Mouse (Mus musculus): ENCODE measurements around the gene Sh2b3. TPM values are rescaled to one million over a fixed set of nuclear protein-coding genes. Genes with fewer than 3 reads are reported as not detected.

The Sh2b3 gene
- 13.3 and 14.7 TPM in 2 replicates for polyA plus RNA-seq (2015; fragmentation: Nextera tagmentation; extraction: Ambion mirVana)

DNA sequence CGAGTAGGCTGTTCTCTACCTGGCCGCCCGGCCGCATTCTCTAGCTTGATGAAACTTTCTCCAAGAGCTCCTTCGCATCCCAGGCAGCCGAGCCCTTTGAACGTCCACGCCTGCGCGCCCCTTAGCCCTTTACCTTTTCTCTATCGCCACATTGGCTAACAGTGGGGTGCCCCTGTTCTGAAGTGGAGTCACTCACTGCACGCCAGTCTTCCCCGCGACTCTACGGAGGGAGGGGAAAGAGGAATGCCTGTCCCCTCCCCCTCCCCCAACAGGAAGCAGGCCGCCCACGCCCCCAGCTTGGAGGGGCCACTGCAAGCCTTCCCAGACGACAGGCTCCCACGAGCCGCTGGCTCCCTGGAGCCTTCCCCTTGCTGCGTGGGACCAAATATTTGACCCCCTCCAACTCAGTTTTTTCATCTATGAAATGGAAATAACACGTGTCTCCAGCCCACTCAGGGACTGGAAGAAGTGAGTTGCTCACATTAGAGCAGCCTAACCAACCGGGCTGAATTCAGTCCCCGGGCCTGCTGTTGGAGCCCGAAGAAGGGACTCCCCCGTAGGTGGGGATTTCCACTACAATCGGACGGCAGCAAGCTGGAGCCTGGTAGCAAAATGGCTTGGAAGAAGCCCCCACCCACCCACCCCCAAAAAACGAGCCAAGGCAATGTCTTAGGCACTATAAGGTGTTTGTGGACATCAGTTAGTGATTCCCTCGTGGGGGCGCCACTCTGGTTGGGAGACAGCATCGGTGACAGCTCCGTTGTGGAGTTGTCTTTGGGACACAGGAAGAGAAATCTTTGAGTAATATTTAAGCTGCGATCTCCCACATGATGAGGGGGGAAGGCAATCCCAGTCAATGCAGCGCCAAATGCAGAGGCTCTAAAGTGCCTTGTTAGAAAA, at the start of gene Sh2b3:
Gene Sh2b3 (minus strand): TSS at position 206 of the 900 bp plus-strand sequence.
- ATAC-seq (ENCODE audit: extremely low read depth, insufficient number of reproducible peaks, low FRiP score, low TSS enrichment), result no peak
- peak within 1 kb of the TSS; percentile 90 for H3K4me3 ChIP-seq
- H3K4me1 ChIP-seq, result peaks cover 63% of the 10 kb centered on the region
- H3K9ac ChIP-seq, result peak within 1 kb of the TSS; percentile 93
- H3K27ac ChIP-seq (replicated peaks), result peak within 1 kb of the TSS; percentile 91
- no peaks in the 10 kb centered on the region for H3K27me3 ChIP-seq (replicated peaks)
- no peaks in the 10 kb centered on the region for H3K36me3 ChIP-seq
- H3K9me3 ChIP-seq, result no peaks in the 10 kb centered on the region
- WGBS, result under 1% methylated on average over 35 of the region's 35 CpGs
- H3K4me2 ChIP-seq, result peak within 1 kb of the TSS; percentile 98

- H3K4me1 ChIP-seq, result peaks cover 4% of the 10 kb centered on the region
- ATAC-seq (ENCODE audit: extremely low read depth, insufficient number of reproducible peaks, low FRiP score, low TSS enrichment), result no peak
- no peaks in the 10 kb centered on the region for H3K9me3 ChIP-seq
- peaks cover 11% of the 10 kb centered on the region; the same call in 1 of the 2 replicates for H3K36me3 ChIP-seq
- no peak overlapping the region for H3K4me3 ChIP-seq
- H3K9ac ChIP-seq, result no peak overlapping the region
- no peak overlapping the region for H3K27ac ChIP-seq (replicated peaks)
- no peaks in the 10 kb centered on the region for H3K27me3 ChIP-seq (replicated peaks)
- H3K4me2 ChIP-seq, result no peak overlapping the region
- 77% methylated on average over 8 of the region's 8 CpGs for WGBS
Measured at GRCm38 (mm10) chr5:121883356-121883755, 45.9 kb upstream of the Sh2b3 start.

- Histone ChIP-seq H3K4me2 (no peak overlapping the region), H3K4me3 (no peak overlapping the region), H3K36me3 (peaks cover 9% of the 10 kb centered on the region), H3K27me3 (replicated peaks) (no peaks in the 10 kb centered on the region), H3K9ac (no peak overlapping the region), H3K9me3 (no peaks in the 10 kb centered on the region), H3K27ac (replicated peaks) (no peak overlapping the region), H3K4me1 (peaks cover 4% of the 10 kb centered on the region)
- no peak for ATAC-seq (ENCODE audit: extremely low read depth, insufficient number of reproducible peaks, low FRiP score, low TSS enrichment)
- 49% methylated on average over 6 of the region's 6 CpGs for WGBS
Measured at GRCm38 (mm10) chr5:121879211-121879610, 41.8 kb upstream of the Sh2b3 start.

GRCm38 (mm10) chr5:121878703-121879102, 41.3 kb upstream of the Sh2b3 start:
- Histone ChIP-seq H3K9me3 (no peaks in the 10 kb centered on the region), H3K27ac (replicated peaks) (no peak overlapping the region), H3K27me3 (replicated peaks) (no peaks in the 10 kb centered on the region), H3K4me3 (no peak overlapping the region), H3K36me3 (peaks cover 10% of the 10 kb centered on the region), H3K4me2 (no peak overlapping the region), H3K4me1 (peaks cover 4% of the 10 kb centered on the region), H3K9ac (no peak overlapping the region)
- WGBS, result 82% methylated on average over 17 of the region's 17 CpGs
- no peak for ATAC-seq (ENCODE audit: extremely low read depth, insufficient number of reproducible peaks, low FRiP score, low TSS enrichment)

DNA sequence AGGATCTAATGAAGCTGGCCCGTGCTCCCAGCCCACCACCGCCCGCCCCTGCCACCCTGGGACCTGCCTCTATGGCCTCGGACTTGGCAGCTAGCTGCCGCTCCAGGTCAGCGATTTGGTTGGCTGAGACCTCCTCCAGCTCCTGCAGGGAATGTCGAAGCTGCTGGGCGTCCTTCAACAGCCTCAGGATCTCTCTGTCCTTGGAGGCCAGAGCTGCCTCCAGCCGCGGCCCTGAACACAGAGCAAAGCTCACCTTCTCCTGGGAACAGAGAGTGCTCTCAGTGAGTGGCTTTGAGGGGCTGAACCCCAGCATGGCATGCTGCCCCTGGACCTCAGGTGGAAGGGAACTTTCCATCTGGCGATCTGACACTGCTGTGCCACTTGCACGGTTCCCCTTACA, 39.5 kb upstream of the Sh2b3 start:
- H3K27ac ChIP-seq (replicated peaks), result no peak overlapping the region
- no peak overlapping the region for H3K9ac ChIP-seq
- ATAC-seq (ENCODE audit: extremely low read depth, insufficient number of reproducible peaks, low FRiP score, low TSS enrichment), result no peak
- no peaks in the 10 kb centered on the region for H3K9me3 ChIP-seq
- no peaks in the 10 kb centered on the region for H3K4me1 ChIP-seq
- H3K4me3 ChIP-seq, result no peak overlapping the region
- no peaks in the 10 kb centered on the region for H3K27me3 ChIP-seq (replicated peaks)
- H3K36me3 ChIP-seq, result peaks cover 12% of the 10 kb centered on the region
- no peak overlapping the region for H3K4me2 ChIP-seq
- WGBS, result 72% methylated on average over 12 of the region's 12 CpGs

GRCm38 (mm10) chr5:121875041-121875440, 37.6 kb upstream of the Sh2b3 start:
- WGBS, result 86% methylated on average over 12 of the region's 12 CpGs
- Histone ChIP-seq H3K36me3 (peaks cover 12% of the 10 kb centered on the region), H3K27me3 (replicated peaks) (no peaks in the 10 kb centered on the region), H3K4me2 (no peak overlapping the region), H3K4me3 (no peak overlapping the region), H3K4me1 (no peaks in the 10 kb centered on the region), H3K27ac (replicated peaks) (no peak overlapping the region), H3K9ac (no peak overlapping the region), H3K9me3 (no peaks in the 10 kb centered on the region)
- ATAC-seq (ENCODE audit: extremely low read depth, insufficient number of reproducible peaks, low FRiP score, low TSS enrichment), result no peak

- Histone ChIP-seq H3K27me3 (replicated peaks) (no peaks in the 10 kb centered on the region), H3K36me3 (peaks cover 20% of the 10 kb centered on the region), H3K27ac (replicated peaks) (no peak overlapping the region), H3K9ac (no peak overlapping the region), H3K4me2 (no peak overlapping the region), H3K4me3 (no peak overlapping the region), H3K4me1 (no peaks in the 10 kb centered on the region), H3K9me3 (no peaks in the 10 kb centered on the region)
- WGBS, result 7% methylated on average over 4 of the region's 4 CpGs
- no peak for ATAC-seq (ENCODE audit: extremely low read depth, insufficient number of reproducible peaks, low FRiP score, low TSS enrichment)
Measured at GRCm38 (mm10) chr5:121872158-121872557, 34.7 kb upstream of the Sh2b3 start.

DNA sequence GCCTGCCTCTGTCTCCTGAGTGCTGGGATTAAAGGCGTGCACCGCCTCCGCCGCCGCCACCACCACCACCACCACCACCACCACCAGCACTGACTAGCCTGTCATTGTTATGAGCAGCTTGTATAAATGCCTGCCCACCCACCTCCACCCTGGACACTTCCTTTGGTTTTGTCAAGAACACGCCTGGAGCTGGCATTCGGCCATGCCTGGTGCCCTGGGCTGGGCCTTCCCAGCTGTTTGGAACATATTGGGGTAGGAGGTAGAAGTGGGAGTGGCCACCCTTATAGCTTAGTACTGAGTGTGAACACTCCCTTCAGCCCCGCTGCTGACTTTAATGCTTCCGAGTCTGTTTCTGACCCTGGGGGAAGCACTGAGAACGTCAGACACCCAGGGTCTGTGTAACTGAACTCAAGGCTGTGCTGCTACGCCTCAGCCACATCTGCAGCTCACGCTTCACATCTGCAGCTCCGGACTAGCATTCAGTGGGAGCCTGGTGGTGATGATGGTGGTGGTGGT, 34.1 kb upstream of the Sh2b3 start:
- WGBS, result 81% methylated on average over 13 of the region's 13 CpGs
- H3K4me3 ChIP-seq, result no peak overlapping the region
- no peak for ATAC-seq (ENCODE audit: extremely low read depth, insufficient number of reproducible peaks, low FRiP score, low TSS enrichment)
- no peak overlapping the region for H3K4me2 ChIP-seq
- no peak overlapping the region for H3K9ac ChIP-seq
- no peaks in the 10 kb centered on the region for H3K9me3 ChIP-seq
- no peak overlapping the region for H3K27ac ChIP-seq (replicated peaks)
- H3K36me3 ChIP-seq, result peaks cover 17% of the 10 kb centered on the region
- H3K4me1 ChIP-seq, result no peaks in the 10 kb centered on the region
- no peaks in the 10 kb centered on the region for H3K27me3 ChIP-seq (replicated peaks)

DNA sequence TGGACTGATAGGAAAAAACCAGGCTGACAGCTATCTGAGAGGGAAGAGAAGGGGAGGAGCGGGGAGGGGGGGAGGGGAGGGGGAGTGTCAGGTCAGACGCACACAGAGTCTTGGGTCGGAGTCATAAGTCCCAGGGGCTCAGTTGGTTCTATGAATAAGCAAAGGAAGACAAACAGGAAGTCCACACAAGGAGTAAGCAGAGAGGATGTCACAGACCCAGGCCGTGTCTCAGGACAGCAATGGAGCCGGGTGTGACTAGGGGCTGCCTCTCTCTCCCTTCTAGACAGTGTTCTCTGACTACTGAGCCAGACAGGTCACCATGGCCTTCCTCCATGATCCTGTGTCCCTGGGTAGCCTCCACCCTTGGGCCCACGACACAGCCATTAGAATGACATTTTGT, 33.4 kb upstream of the Sh2b3 start:
- no peak overlapping the region for H3K4me2 ChIP-seq
- no peaks in the 10 kb centered on the region for H3K4me1 ChIP-seq
- H3K4me3 ChIP-seq, result no peak overlapping the region
- WGBS, result 53% methylated on average over 6 of the region's 6 CpGs
- ATAC-seq (ENCODE audit: extremely low read depth, insufficient number of reproducible peaks, low FRiP score, low TSS enrichment), result no peak
- H3K27me3 ChIP-seq (replicated peaks), result no peaks in the 10 kb centered on the region
- no peak overlapping the region for H3K27ac ChIP-seq (replicated peaks)
- H3K36me3 ChIP-seq, result peaks cover 11% of the 10 kb centered on the region
- no peaks in the 10 kb centered on the region for H3K9me3 ChIP-seq
- H3K9ac ChIP-seq, result no peak overlapping the region

- Histone ChIP-seq H3K4me2 (no peak overlapping the region), H3K9me3 (no peaks in the 10 kb centered on the region), H3K27me3 (replicated peaks) (no peaks in the 10 kb centered on the region), H3K4me3 (no peak overlapping the region), H3K36me3 (peaks cover 8% of the 10 kb centered on the region; the same call in 1 of the 2 replicates), H3K9ac (no peak overlapping the region), H3K4me1 (peaks cover 6% of the 10 kb centered on the region), H3K27ac (replicated peaks) (no peak overlapping the region)
- WGBS, result 66% methylated on average over 5 of the region's 5 CpGs
- no peak for ATAC-seq (ENCODE audit: extremely low read depth, insufficient number of reproducible peaks, low FRiP score, low TSS enrichment)
Measured at GRCm38 (mm10) chr5:121867963-121868362, 30.5 kb upstream of the Sh2b3 start.

GRCm38 (mm10) chr5:121864330-121864729, 26.9 kb upstream of the Sh2b3 start:
- Histone ChIP-seq H3K9ac (no peak overlapping the region), H3K36me3 (peaks cover 18% of the 10 kb centered on the region), H3K4me3 (no peak overlapping the region), H3K4me1 (peaks cover 6% of the 10 kb centered on the region), H3K9me3 (peaks cover 5% of the 10 kb centered on the region), H3K27ac (replicated peaks) (no peak overlapping the region), H3K27me3 (replicated peaks) (no peaks in the 10 kb centered on the region), H3K4me2 (peak overlapping the region; percentile 54)
- WGBS, result 10% methylated on average over 8 of the region's 11 CpGs
- no peak for ATAC-seq (ENCODE audit: extremely low read depth, insufficient number of reproducible peaks, low FRiP score, low TSS enrichment)

- Histone ChIP-seq H3K9ac (no peak overlapping the region), H3K27ac (replicated peaks) (no peak overlapping the region), H3K36me3 (peaks cover 14% of the 10 kb centered on the region), H3K9me3 (peaks cover 5% of the 10 kb centered on the region), H3K4me2 (no peak overlapping the region), H3K4me3 (no peak overlapping the region), H3K4me1 (peaks cover 6% of the 10 kb centered on the region), H3K27me3 (replicated peaks) (no peaks in the 10 kb centered on the region)
- WGBS, result 50% methylated on average over 5 of the region's 5 CpGs
- no peak for ATAC-seq (ENCODE audit: extremely low read depth, insufficient number of reproducible peaks, low FRiP score, low TSS enrichment)
Measured at GRCm38 (mm10) chr5:121861964-121862363, 24.5 kb upstream of the Sh2b3 start.
